Comparison of ENCODE assay signal across 9 mouse cellular contexts in genomic region chr16:25483831-25484254, GRCm38 (mm10).
DNase-seq lines count a peak whose midpoint lies in the region; ATAC-seq and TF ChIP-seq lines count a peak whose summit lies in the region.
"Had no signal": no experiment of that assay in that cellular context is flagged by ENCODE, and none has a peak within 500 bp of the region (broad histone marks: within the 10 kb centered on the region; RNA-seq: fewer than 3 reads in every experiment).

No protein-coding gene starts in this region.

- H3K9me3 ChIP-seq in forebrain, embryonic 16.5 days (ENCODE audit: control insufficient read depth, low read length), result no peaks in the 10 kb centered on the region
- H3K9me3 ChIP-seq in lung, postnatal 0 days (ENCODE audit: low read length), result no peaks in the 10 kb centered on the region
- H3K9me3 ChIP-seq: hindbrain, embryonic 15.5 days had no signal

- H3K27ac ChIP-seq in forebrain, embryonic 16.5 days (ENCODE audit: low read length), result no peak overlapping the region
- no peak overlapping the region for H3K27ac ChIP-seq in lung, postnatal 0 days (ENCODE audit: low read length)
- H3K27ac ChIP-seq: hindbrain, embryonic 15.5 days had no signal

- H3K4me3 ChIP-seq in forebrain, embryonic 16.5 days (replicated peaks; ENCODE audit: low read length), result no peak overlapping the region
- no peak overlapping the region for H3K4me3 ChIP-seq in lung, postnatal 0 days (ENCODE audit: low read depth, low read length)
- H3K4me3 ChIP-seq: hindbrain, embryonic 15.5 days had no signal

- no peak for TF ChIP-seq CTCF in lung, postnatal 0 days (IDR thresholded peaks at IDR 0.05)

- WGBS in forebrain, embryonic 16.5 days, result 29% methylated on average over 5 of the region's 5 CpGs
- 34% methylated on average over 5 of the region's 5 CpGs for WGBS in lung, postnatal 0 days

- no peak overlapping the region for H3K9ac ChIP-seq in forebrain, embryonic 16.5 days (replicated peaks; ENCODE audit: low read depth, low read length)
- no peak overlapping the region for H3K9ac ChIP-seq in lung, postnatal 0 days (replicated peaks; ENCODE audit: low read depth)
- H3K9ac ChIP-seq: hindbrain, embryonic 15.5 days had no signal

- TF ChIP-seq EP300 in lung, postnatal 0 days (IDR thresholded peaks at IDR 0.05), result peak; percentile 95

- no peak overlapping the region for H3K4me2 ChIP-seq in forebrain, embryonic 16.5 days (ENCODE audit: low read length)
- no peak overlapping the region for H3K4me2 ChIP-seq in lung, postnatal 0 days (replicated peaks; ENCODE audit: low read depth, low read length)
- H3K4me2 ChIP-seq: hindbrain, embryonic 15.5 days had no signal

- ATAC-seq in forebrain, embryonic 16.5 days, result peak; percentile 72
- ATAC-seq in lung, postnatal 0 days, result peak; percentile 94

- H3K36me3 ChIP-seq in forebrain, embryonic 16.5 days (ENCODE audit: control insufficient read depth, insufficient read depth), result no peaks in the 10 kb centered on the region
- no peaks in the 10 kb centered on the region for H3K36me3 ChIP-seq in lung, postnatal 0 days (ENCODE audit: insufficient read depth, low read length)
- H3K36me3 ChIP-seq: hindbrain, embryonic 15.5 days had no signal

- no peaks in the 10 kb centered on the region for H3K27me3 ChIP-seq in forebrain, embryonic 16.5 days (replicated peaks; ENCODE audit: control insufficient read depth, insufficient read depth, low read length)
- H3K27me3 ChIP-seq in lung, postnatal 0 days (replicated peaks; ENCODE audit: insufficient read depth, low read length), result no peaks in the 10 kb centered on the region
- H3K27me3 ChIP-seq: hindbrain, embryonic 15.5 days had no signal

- no peaks in the 10 kb centered on the region for H3K4me1 ChIP-seq in forebrain, embryonic 16.5 days (replicated peaks; ENCODE audit: control insufficient read depth, insufficient read depth, low read length)
- H3K4me1 ChIP-seq in lung, postnatal 0 days (ENCODE audit: insufficient read depth, low read depth, low read length), result no peaks in the 10 kb centered on the region; the same call in 1 of the 2 replicates
- H3K4me1 ChIP-seq: hindbrain, embryonic 15.5 days had no signal

- DNase-seq in kidney, adult 9 months, result peak; percentile 11
- no peak for DNase-seq in kidney, adult 11 months
- peak; percentile 80 for DNase-seq in NIH3T3 (ENCODE audit: low read depth)
- peak; percentile 85 for DNase-seq in lung, postnatal 0 days (ENCODE audit: low spot score)
- DNase-seq in spleen, adult 12 weeks (ENCODE audit: low spot score), result no peak
- no peak for DNase-seq in gastrocnemius, postnatal 25 days
- DNase-seq in thymus, postnatal 10 days (ENCODE audit: low spot score in 2 of 2), result no peak

Comparison
In these comparisons a context has a peak if more than half of its experiments do, and no peak if none do; other contexts are left out.
1. DNase-seq: peak in kidney, adult 9 months (single experiment), NIH3T3 (single experiment) and lung, postnatal 0 days (single experiment); none in kidney, adult 11 months (single experiment), spleen, adult 12 weeks (single experiment), gastrocnemius, postnatal 25 days (single experiment) and thymus, postnatal 10 days (0 of 2).